In the genomic region with DNA sequence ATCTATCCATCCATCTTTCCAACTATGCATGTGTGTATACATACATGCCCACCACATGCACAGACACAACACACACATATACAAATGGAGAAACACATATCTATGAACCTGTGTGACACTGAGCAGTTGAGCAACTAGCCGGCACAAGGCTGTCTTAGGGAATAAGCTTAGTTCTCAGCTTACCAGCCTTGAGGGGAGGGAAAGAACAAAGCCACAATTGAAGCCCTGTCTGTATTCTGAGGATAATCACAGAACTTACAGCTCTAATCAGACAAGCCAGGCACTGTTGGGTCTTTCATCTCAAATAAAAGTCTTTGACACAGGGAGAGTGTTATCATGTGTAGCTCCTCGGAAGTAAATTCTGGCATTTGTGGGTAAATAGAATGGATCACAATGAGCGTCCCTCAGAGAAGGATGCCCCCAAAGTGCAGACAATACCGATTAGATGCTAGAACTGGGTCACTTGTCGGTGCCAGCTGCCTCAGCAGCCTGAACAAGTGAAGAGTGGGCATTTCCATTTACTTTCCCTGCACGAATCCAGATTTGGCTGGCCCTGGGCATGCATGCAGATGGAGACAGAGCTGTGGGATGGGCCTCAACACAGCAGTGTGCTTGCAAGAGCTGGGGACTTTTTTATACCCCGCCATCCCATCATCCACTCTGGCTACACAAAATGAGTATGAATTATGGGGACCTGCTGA, we compare ENCODE assay signal across 10 mouse cellular contexts.
DNase-seq lines count a peak whose midpoint lies in the region; ATAC-seq and TF ChIP-seq lines count a peak whose summit lies in the region.
"Had no signal": no experiment of that assay in that cellular context is flagged by ENCODE, and none has a peak within 500 bp of the region (broad histone marks: within the 10 kb centered on the region; RNA-seq: fewer than 3 reads in every experiment).

No protein-coding gene starts in this region.

- H3K4me3 ChIP-seq in hindbrain, postnatal 0 days (ENCODE audit: low read length), result no peak overlapping the region
- no peak overlapping the region for H3K4me3 ChIP-seq in thymus, adult 2 months (ENCODE audit: control insufficient read depth, insufficient read depth, low read length)
- H3K4me3 ChIP-seq in intestine, embryonic 16.5 days (ENCODE audit: low read length), result no peak overlapping the region
- H3K4me3 ChIP-seq: erythroblast, embryonic 14.5 days had no signal

- H3K4me2 ChIP-seq in hindbrain, postnatal 0 days (ENCODE audit: low read depth, low read length), result no peak overlapping the region
- no peak overlapping the region for H3K4me2 ChIP-seq in intestine, embryonic 16.5 days (ENCODE audit: low read depth, low read length)
- H3K4me2 ChIP-seq: lung, embryonic 14.5 days had no signal

- peak overlapping the region; percentile 74 for H3K27ac ChIP-seq in hindbrain, postnatal 0 days
- no peak overlapping the region for H3K27ac ChIP-seq in thymus, adult 2 months (ENCODE audit: control insufficient read depth, insufficient read depth, low read length)
- no peak overlapping the region for H3K27ac ChIP-seq in intestine, embryonic 16.5 days (ENCODE audit: low read length)

- no peaks in the 10 kb centered on the region for H3K36me3 ChIP-seq in hindbrain, postnatal 0 days (ENCODE audit: insufficient read depth, low read length)
- H3K36me3 ChIP-seq in thymus, adult 2 months (ENCODE audit: control insufficient read depth, insufficient read depth, low read length), result no peaks in the 10 kb centered on the region
- H3K36me3 ChIP-seq in intestine, embryonic 16.5 days (ENCODE audit: control insufficient read depth, insufficient read depth, low read length), result no peaks in the 10 kb centered on the region

- TF ChIP-seq POLR2A in thymus, adult 2 months (IDR thresholded peaks at IDR 0.05; ENCODE audit: control insufficient read depth, extremely low read depth, insufficient read depth, low read length, poor library complexity), result no peak

- 21% methylated on average over 7 of the region's 7 CpGs for WGBS in hindbrain, postnatal 0 days
- 87% methylated on average over 7 of the region's 7 CpGs for WGBS in thymus, adult 2 months
- 66% methylated on average over 7 of the region's 7 CpGs for WGBS in intestine, embryonic 16.5 days

- intact Hi-C loops in left cerebral cortex, postnatal 4 days (cut with DNase I), result no loop called here

- H3K9ac ChIP-seq in hindbrain, postnatal 0 days (replicated peaks; ENCODE audit: low read length), result no peak overlapping the region
- H3K9ac ChIP-seq in intestine, embryonic 16.5 days (ENCODE audit: low read depth, low read length), result no peak overlapping the region
- H3K9ac ChIP-seq: lung, embryonic 14.5 days had no signal

- peak; percentile 97 for ATAC-seq in hindbrain, postnatal 0 days
- no peak for ATAC-seq in intestine, embryonic 16.5 days

- no peaks in the 10 kb centered on the region for H3K4me1 ChIP-seq in hindbrain, postnatal 0 days (ENCODE audit: insufficient read depth, low read length)
- H3K4me1 ChIP-seq in thymus, adult 2 months (replicated peaks; ENCODE audit: control insufficient read depth, insufficient read depth, low read length), result no peaks in the 10 kb centered on the region
- H3K4me1 ChIP-seq in intestine, embryonic 16.5 days (ENCODE audit: control insufficient read depth, insufficient read depth, low read length), result no peaks in the 10 kb centered on the region

- H3K9me3 ChIP-seq in hindbrain, postnatal 0 days (ENCODE audit: low read length), result no peaks in the 10 kb centered on the region
- H3K9me3 ChIP-seq in intestine, embryonic 16.5 days (ENCODE audit: control insufficient read depth, low read length), result no peaks in the 10 kb centered on the region

- DNase-seq in Muller cell, postnatal 12 days (ENCODE audit: inconsistent ontology term), result peak; percentile 65
- peak; percentile 80 to 86 for DNase-seq in cerebellum, postnatal 10 days
- peak; percentile 87 for DNase-seq in hindbrain, postnatal 0 days (ENCODE audit: low spot score)
- peak; percentile 84 for DNase-seq in left cerebral cortex, postnatal 4 days
- no peak for DNase-seq in thymus, adult 2 months
- DNase-seq in urinary bladder, postnatal 25 days (ENCODE audit: low spot score), result no peak
- no peak for DNase-seq in urinary bladder, postnatal 36 days (ENCODE audit: low spot score in 2 of 2)
- DNase-seq: lung, embryonic 14.5 days had no signal

- TF ChIP-seq CTCF in hindbrain, postnatal 0 days (IDR thresholded peaks at IDR 0.05; ENCODE audit: low read depth), result no peak
- no peak for TF ChIP-seq CTCF in thymus, adult 2 months (IDR thresholded peaks at IDR 0.05; ENCODE audit: borderline replicate concordance, control insufficient read depth, extremely low read depth, insufficient read depth, low read length, poor library complexity)

- no peaks in the 10 kb centered on the region; the same call in 1 of the 2 replicates for H3K27me3 ChIP-seq in hindbrain, postnatal 0 days (ENCODE audit: insufficient read depth, low read length)
- no peaks in the 10 kb centered on the region for H3K27me3 ChIP-seq in thymus, adult 2 months (ENCODE audit: control insufficient read depth, insufficient read depth, low read length)
- no peaks in the 10 kb centered on the region for H3K27me3 ChIP-seq in intestine, embryonic 16.5 days (replicated peaks; ENCODE audit: control insufficient read depth, insufficient read depth, low read length)

Comparison
In these comparisons a context has a peak if more than half of its experiments do, and no peak if none do; other contexts are left out.
1. DNase-seq: peak in Muller cell, postnatal 12 days (single experiment), cerebellum, postnatal 10 days (2 of 2), hindbrain, postnatal 0 days (single experiment) and left cerebral cortex, postnatal 4 days (single experiment); none in thymus, adult 2 months (single experiment), urinary bladder, postnatal 25 days (single experiment) and urinary bladder, postnatal 36 days (0 of 2).